Mouse (Mus musculus): ENCODE results near the gene Zfp276. TPM values are rescaled to one million over a fixed set of nuclear protein-coding genes. Genes with fewer than 3 reads are reported as not detected.
"Not testable (repeated sequence)": the region's sequence is repeated elsewhere in the genome, so short reads cannot be mapped to it uniquely, and the experiment has no call there.

Zfp276 gene
- polyA plus RNA-seq, 1 experiment from 2014 or later, result 5.5 TPM

DNA sequence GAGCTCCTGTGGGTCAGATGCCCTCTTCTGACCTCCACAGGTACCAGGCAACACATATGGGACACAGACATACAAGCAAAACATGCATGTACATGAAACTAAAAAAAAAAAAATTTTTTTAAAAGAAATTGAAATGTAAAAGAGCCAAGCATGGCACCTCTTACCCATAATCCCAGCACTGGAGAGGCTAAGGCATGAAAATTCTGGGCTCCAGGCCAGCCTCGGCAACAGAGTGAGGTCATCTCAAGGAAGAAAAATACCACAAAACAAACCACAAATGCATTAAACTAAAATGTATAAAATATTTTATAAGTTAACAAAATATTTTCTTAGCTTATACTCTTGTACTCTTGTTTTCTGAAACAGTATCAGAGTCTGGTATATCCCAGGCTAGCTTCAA, 33.1 kb upstream of the Zfp276 start:
- Histone ChIP-seq H3K4me3 (ENCODE audit: low read depth, low read length) (no peak overlapping the region), H3K27me3 (ENCODE audit: insufficient read depth, low read length) (no peaks in the 10 kb centered on the region), H3K27ac (ENCODE audit: low read depth) (no peak overlapping the region), H3K4me1 (ENCODE audit: insufficient read depth) (peaks cover 15% of the 10 kb centered on the region), H3K36me3 (replicated peaks; ENCODE audit: insufficient read depth, low read length) (no peaks in the 10 kb centered on the region), H3K9me3 (ENCODE audit: low read length) (no peaks in the 10 kb centered on the region), H3K9ac (replicated peaks) (no peak overlapping the region), H3K4me2 (ENCODE audit: low read depth, low read length) (no peak overlapping the region)
- DNase-seq, result no peak
- no peak for ATAC-seq
- TF ChIP-seq EP300 (IDR thresholded peaks at IDR 0.05; ENCODE audit: low read depth) (no peak), CTCF (IDR thresholded peaks at IDR 0.05; ENCODE audit: low read depth) (no peak)
- 48% methylated on average over 1 of the region's 1 CpGs for WGBS (ENCODE audit: insufficient replicate concordance)

DNA sequence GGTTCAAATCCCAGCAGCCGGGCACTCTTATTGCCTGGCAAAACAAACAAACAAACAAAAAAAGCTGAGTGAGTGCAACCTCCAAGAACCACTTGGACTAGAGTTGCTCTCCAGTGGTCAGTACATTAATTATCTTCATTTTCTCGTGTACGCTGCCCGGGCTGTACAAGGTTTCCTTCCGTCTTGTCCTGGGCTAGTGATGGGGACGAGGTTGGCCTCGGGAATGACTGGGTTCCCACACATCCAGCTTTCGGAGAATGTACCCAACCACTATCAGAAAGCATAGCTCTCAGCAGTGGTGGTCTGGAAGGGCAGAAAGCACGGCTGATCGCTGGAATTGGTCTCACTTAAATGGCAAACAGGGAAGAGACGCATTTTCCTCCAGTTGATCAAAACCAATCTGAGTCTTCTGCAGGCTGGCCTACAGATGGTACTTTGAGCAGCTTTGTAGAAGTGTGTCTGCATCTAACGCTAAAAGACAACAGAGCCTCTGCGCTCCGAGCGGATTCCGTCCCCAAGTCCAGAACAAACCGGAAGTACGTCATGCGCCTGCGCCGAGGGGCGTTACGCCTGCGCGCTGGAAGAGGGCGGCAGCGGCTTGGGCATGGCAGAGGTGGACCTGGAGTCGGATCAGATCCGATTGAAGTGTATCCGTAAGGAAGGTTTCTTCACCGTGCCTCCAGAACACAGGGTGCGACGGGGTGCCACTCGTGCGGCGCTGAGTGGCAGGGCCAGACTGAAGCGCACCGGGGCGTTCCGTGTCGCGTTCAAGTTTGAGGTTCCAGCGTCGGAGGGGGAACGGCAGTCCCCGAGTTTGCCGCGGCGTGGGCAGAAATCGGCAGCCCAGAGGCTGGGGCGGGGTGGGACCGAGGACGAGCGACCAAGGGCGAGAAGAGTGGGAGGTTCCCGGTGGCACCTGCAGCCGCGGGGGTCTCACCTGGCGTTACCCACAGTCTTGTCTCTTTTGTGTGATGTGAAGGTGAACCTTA, 29.4 kb upstream of the Zfp276 start, which contains the start of gene Cdk10:
TSS of gene Cdk10 (plus strand) at position 565 of the 989 bp plus-strand sequence.
- no peaks in the 10 kb centered on the region for H3K27me3 ChIP-seq (ENCODE audit: insufficient read depth, low read length)
- H3K9ac ChIP-seq (replicated peaks), result peak within 1 kb of the TSS; percentile 83
- peak within 1 kb of the TSS; percentile 86 for H3K27ac ChIP-seq (ENCODE audit: low read depth)
- peaks cover 15% of the 10 kb centered on the region for H3K4me1 ChIP-seq (ENCODE audit: insufficient read depth)
- H3K4me3 ChIP-seq (ENCODE audit: low read depth, low read length), result peak within 1 kb of the TSS; percentile 74
- DNase-seq (peak; percentile 95), ATAC-seq (peak; percentile 91)
- no peaks in the 10 kb centered on the region for H3K9me3 ChIP-seq (ENCODE audit: low read length)
- peak within 1 kb of the TSS; percentile 98 for H3K4me2 ChIP-seq (ENCODE audit: low read depth, low read length)
- peaks cover 9% of the 10 kb centered on the region; the same call in 1 of the 2 replicates for H3K36me3 ChIP-seq (replicated peaks; ENCODE audit: insufficient read depth, low read length)
- TF ChIP-seq CTCF (IDR thresholded peaks at IDR 0.05; ENCODE audit: low read depth) (peak; percentile 20; the same call in 1 of the 2 replicates), EP300 (IDR thresholded peaks at IDR 0.05; ENCODE audit: low read depth) (no peak)
- 3% methylated on average over 59 of the region's 59 CpGs for WGBS (ENCODE audit: insufficient replicate concordance)

DNA sequence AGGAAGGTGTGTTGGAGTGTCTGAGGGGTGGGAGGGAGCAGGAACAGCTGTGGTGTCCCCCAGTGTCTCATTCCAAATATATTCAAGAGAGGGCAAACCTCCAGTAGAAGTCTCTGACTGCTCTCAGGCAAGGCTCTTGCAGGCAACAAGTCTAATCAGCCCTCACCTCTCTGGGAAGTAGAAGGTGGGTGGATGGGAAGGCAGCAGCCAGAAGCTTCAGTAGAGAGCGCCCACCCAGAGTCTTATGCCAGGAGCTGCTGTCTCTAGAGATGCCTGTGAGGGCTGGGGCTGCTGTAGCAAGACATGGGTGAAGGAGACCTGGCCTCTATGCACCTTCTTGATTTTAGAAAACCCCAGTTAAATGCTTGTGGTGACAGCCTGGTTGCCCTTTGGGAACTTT, 25.6 kb upstream of the Zfp276 start:
- ATAC-seq, result no peak

DNA sequence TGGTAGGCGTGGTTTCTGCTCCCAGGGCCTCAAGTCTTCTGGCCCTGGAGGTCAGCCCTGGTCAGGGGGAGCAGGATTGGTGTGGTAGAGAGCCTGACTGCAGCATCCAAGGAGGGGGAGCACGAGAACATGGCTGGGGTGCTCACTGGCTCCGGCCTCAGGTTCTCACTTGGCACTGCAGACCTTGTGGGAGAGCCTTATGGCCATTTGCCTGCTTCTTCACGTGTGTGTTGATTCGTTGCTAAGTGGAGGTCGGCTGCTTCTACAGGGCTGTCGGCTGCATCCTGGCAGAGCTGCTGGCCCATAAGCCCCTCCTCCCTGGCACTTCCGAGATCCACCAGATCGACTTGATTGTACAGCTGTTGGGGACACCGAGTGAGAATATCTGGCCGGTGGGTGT, 23.7 kb upstream of the Zfp276 start:
- ATAC-seq; H3K27me3 ChIP-seq (ENCODE audit: insufficient read depth, low read length); H3K27ac ChIP-seq (ENCODE audit: low read depth); H3K9ac ChIP-seq (replicated peaks); H3K4me2 ChIP-seq (ENCODE audit: low read depth, low read length); H3K9me3 ChIP-seq (ENCODE audit: low read length); H3K4me3 ChIP-seq (ENCODE audit: low read depth, low read length); H3K36me3 ChIP-seq (replicated peaks; ENCODE audit: insufficient read depth, low read length); H3K4me1 ChIP-seq (ENCODE audit: insufficient read depth); DNase-seq: not testable (repeated sequence)
- WGBS (ENCODE audit: insufficient replicate concordance), result 80% methylated on average over 11 of the region's 11 CpGs

More for the DNA sequence above, 25.6 kb upstream of the Zfp276 start:
- Histone ChIP-seq H3K4me1 (ENCODE audit: insufficient read depth) (peaks cover 15% of the 10 kb centered on the region), H3K27me3 (ENCODE audit: insufficient read depth, low read length) (no peaks in the 10 kb centered on the region), H3K4me3 (ENCODE audit: low read depth, low read length) (no peak overlapping the region), H3K36me3 (replicated peaks; ENCODE audit: insufficient read depth, low read length) (peaks cover 9% of the 10 kb centered on the region; the same call in 1 of the 2 replicates), H3K27ac (ENCODE audit: low read depth) (no peak overlapping the region), H3K4me2 (ENCODE audit: low read depth, low read length) (no peak overlapping the region), H3K9ac (replicated peaks) (no peak overlapping the region), H3K9me3 (ENCODE audit: low read length) (no peaks in the 10 kb centered on the region)
- TF ChIP-seq EP300 (IDR thresholded peaks at IDR 0.05; ENCODE audit: low read depth) (no peak), CTCF (IDR thresholded peaks at IDR 0.05; ENCODE audit: low read depth) (no peak)
- WGBS (ENCODE audit: insufficient replicate concordance), result 80% methylated on average over 1 of the region's 1 CpGs
- DNase-seq, result no peak

DNA sequence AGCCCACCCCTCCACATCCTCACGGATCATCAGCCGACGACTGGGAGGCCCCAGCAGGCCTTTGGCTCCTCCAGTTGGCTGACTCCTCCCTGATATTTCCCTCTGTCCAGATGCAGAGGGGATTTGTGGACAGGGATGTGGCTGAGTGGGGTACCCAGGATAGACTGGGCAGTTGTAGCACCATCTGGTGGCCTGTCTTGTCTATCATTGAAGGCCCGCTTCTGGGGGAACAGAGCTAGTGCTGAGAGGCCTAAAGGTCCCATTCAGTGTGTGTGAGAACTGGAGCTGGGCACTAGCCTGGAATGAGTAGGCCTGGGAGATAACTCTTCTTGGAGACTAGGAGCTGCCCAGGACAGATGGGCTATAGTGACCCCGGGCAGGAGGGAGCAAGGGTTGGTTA, 22.3 kb upstream of the Zfp276 start:
- H3K27ac ChIP-seq (ENCODE audit: low read depth), result no peak overlapping the region
- no peaks in the 10 kb centered on the region for H3K9me3 ChIP-seq (ENCODE audit: low read length)
- ATAC-seq (no peak), DNase-seq (no peak)
- WGBS (ENCODE audit: insufficient replicate concordance), result 64% methylated on average over 5 of the region's 5 CpGs
- TF ChIP-seq CTCF (IDR thresholded peaks at IDR 0.05; ENCODE audit: low read depth) (peak; percentile 41), EP300 (IDR thresholded peaks at IDR 0.05; ENCODE audit: low read depth) (no peak)
- H3K9ac ChIP-seq (replicated peaks), result no peak overlapping the region
- H3K27me3 ChIP-seq (ENCODE audit: insufficient read depth, low read length), result peaks cover 7% of the 10 kb centered on the region; the same call in 1 of the 2 replicates
- peaks cover 14% of the 10 kb centered on the region for H3K4me1 ChIP-seq (ENCODE audit: insufficient read depth)
- H3K4me2 ChIP-seq (ENCODE audit: low read depth, low read length), result no peak overlapping the region
- peaks cover 8% of the 10 kb centered on the region; the same call in 1 of the 2 replicates for H3K36me3 ChIP-seq (replicated peaks; ENCODE audit: insufficient read depth, low read length)
- H3K4me3 ChIP-seq (ENCODE audit: low read depth, low read length), result no peak overlapping the region

DNA sequence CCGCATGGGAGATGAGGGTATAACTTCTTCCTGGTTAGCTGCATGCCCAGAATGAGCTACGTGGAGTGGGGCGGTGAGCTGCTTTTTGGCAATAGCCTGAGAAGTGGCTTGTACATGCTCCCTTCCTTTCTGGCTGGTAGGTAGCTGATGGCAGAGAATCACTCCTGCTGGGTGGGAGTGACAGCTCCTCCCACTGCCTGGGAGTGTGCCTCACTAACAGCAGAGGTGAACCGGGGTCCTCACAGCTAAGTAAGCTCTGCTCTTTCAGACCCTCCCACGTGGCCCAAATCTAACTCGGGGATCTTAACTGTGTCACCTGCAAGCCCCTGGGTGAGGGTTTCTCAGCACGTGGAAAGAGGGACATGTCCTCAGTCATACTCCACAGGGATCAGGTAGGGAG, 21.4 kb upstream of the Zfp276 start:
- DNase-seq (no peak), ATAC-seq (no peak)
- Histone ChIP-seq H3K27ac (ENCODE audit: low read depth) (no peak overlapping the region), H3K9me3 (ENCODE audit: low read length) (no peaks in the 10 kb centered on the region), H3K27me3 (ENCODE audit: insufficient read depth, low read length) (peaks cover 7% of the 10 kb centered on the region; the same call in 1 of the 2 replicates), H3K9ac (replicated peaks) (no peak overlapping the region), H3K36me3 (replicated peaks; ENCODE audit: insufficient read depth, low read length) (peaks cover 3% of the 10 kb centered on the region; the same call in 1 of the 2 replicates), H3K4me1 (ENCODE audit: insufficient read depth) (peaks cover 14% of the 10 kb centered on the region), H3K4me3 (ENCODE audit: low read depth, low read length) (no peak overlapping the region), H3K4me2 (ENCODE audit: low read depth, low read length) (no peak overlapping the region)
- no peak for TF ChIP-seq CTCF (IDR thresholded peaks at IDR 0.05; ENCODE audit: low read depth)
- no peak for TF ChIP-seq EP300 (IDR thresholded peaks at IDR 0.05; ENCODE audit: low read depth)
- 44% methylated on average over 7 of the region's 7 CpGs for WGBS (ENCODE audit: insufficient replicate concordance)

All from liver, postnatal 0 days (tissue).